ENCODE assay signal across 8 mouse cellular contexts in genomic region chr17:45680391-45680980, GRCm38 (mm10). TPM values are rescaled to one million over a fixed set of nuclear protein-coding genes. Genes with fewer than 3 reads are reported as not detected.
A peak's percentile ranks its signal among the peaks of the same experiment; 100 is the strongest.
DNase-seq lines count a peak whose midpoint lies in the region; ATAC-seq and TF ChIP-seq lines count a peak whose summit lies in the region.

No protein-coding gene starts in this region.

- peaks cover 74% of the 10 kb centered on the region for H3K4me1 ChIP-seq in E14TG2a.4 (replicated peaks; ENCODE audit: low read depth, low read length)
- H3K4me1 ChIP-seq in hindbrain, embryonic 15.5 days (replicated peaks) = peaks cover 31% of the 10 kb centered on the region
- peaks cover 10% of the 10 kb centered on the region; the same call in 1 of the 2 replicates for H3K4me1 ChIP-seq in stomach, embryonic 14.5 days (ENCODE audit: control insufficient read depth, insufficient read depth, low read length)

- no peak for TF ChIP-seq CTCF in E14TG2a.4 (conservative IDR thresholded peaks at IDR 0.05; ENCODE audit: low read length)

- peak overlapping the region; percentile 65 for H3K27ac ChIP-seq in hindbrain, embryonic 15.5 days (replicated peaks)
- H3K27ac ChIP-seq in stomach, embryonic 14.5 days (ENCODE audit: low read length) = peak overlapping the region; percentile 23; the same call in 1 of the 2 replicates

- peak overlapping the region; percentile 66 for H3K4me3 ChIP-seq in E14TG2a.4 (replicated peaks; ENCODE audit: low read length)
- peak overlapping the region; percentile 11; the same call in 1 of the 2 replicates for H3K4me3 ChIP-seq in hindbrain, embryonic 15.5 days
- no peak overlapping the region for H3K4me3 ChIP-seq in stomach, embryonic 14.5 days (ENCODE audit: low read depth, low read length)

- H3K9me3 ChIP-seq in E14TG2a.4 (ENCODE audit: low read length) = no peaks in the 10 kb centered on the region
- H3K9me3 ChIP-seq in hindbrain, embryonic 15.5 days = no peaks in the 10 kb centered on the region
- no peaks in the 10 kb centered on the region for H3K9me3 ChIP-seq in stomach, embryonic 14.5 days (ENCODE audit: control insufficient read depth, low read depth, low read length)

- peaks cover 41% of the 10 kb centered on the region for H3K36me3 ChIP-seq in E14TG2a.4 (ENCODE audit: insufficient read depth, low read length)
- peaks cover 31% of the 10 kb centered on the region for H3K36me3 ChIP-seq in hindbrain, embryonic 15.5 days
- peaks cover 10% of the 10 kb centered on the region; the same call in 1 of the 2 replicates for H3K36me3 ChIP-seq in stomach, embryonic 14.5 days (ENCODE audit: control insufficient read depth, insufficient read depth, low read length)

- DNase-seq in cerebellum, adult 11-12 months = peak; percentile 69
- peak; percentile 34 for DNase-seq in forelimb bud, embryonic 11.5 days (ENCODE audit: low read depth, low spot score)
- peak; percentile 48 to 52 for DNase-seq in layer of hippocampus, postnatal 25 days (ENCODE audit: extremely low spot score in 1 of 2, low spot score in 1 of 2)
- DNase-seq in lung, postnatal 36 days = peak; percentile 74
- no peak for DNase-seq in spleen, postnatal 36 days (ENCODE audit: low spot score in 2 of 2)

- H3K4me2 ChIP-seq in hindbrain, embryonic 15.5 days = peak overlapping the region; percentile 44
- H3K4me2 ChIP-seq in stomach, embryonic 14.5 days (replicated peaks; ENCODE audit: low read depth, low read length) = no peak overlapping the region

- WGBS in hindbrain, embryonic 15.5 days = 40% methylated on average over 8 of the region's 8 CpGs
- 44% methylated on average over 8 of the region's 8 CpGs for WGBS in stomach, embryonic 14.5 days

- peak; percentile 76 for ATAC-seq in hindbrain, embryonic 15.5 days (ENCODE audit: low FRiP score, low read depth)
- ATAC-seq in stomach, embryonic 14.5 days (ENCODE audit: insufficient number of reproducible peaks, insufficient read depth, low FRiP score, low read depth) = peak; percentile 57; the same call in 1 of the 2 replicates

- H3K9ac ChIP-seq in hindbrain, embryonic 15.5 days = peak overlapping the region; percentile 37; the same call in 1 of the 2 replicates
- peak overlapping the region; percentile 10; the same call in 1 of the 2 replicates for H3K9ac ChIP-seq in stomach, embryonic 14.5 days (replicated peaks; ENCODE audit: low read depth, low read length)

- H3K27me3 ChIP-seq in E14TG2a.4 (ENCODE audit: insufficient read depth, low read length) = peaks cover 9% of the 10 kb centered on the region
- no peaks in the 10 kb centered on the region for H3K27me3 ChIP-seq in hindbrain, embryonic 15.5 days
- H3K27me3 ChIP-seq in stomach, embryonic 14.5 days (ENCODE audit: control insufficient read depth, insufficient read depth, low read length) = no peaks in the 10 kb centered on the region

RNA-seq across cellular contexts. Expression of gene Mrpl14, which starts 5.6 kb away (rescaled TPM):
- 120 and 129 TPM in 2 replicates for polyA plus RNA-seq in hindbrain, embryonic 15.5 days (2015; fragmentation: Nextera tagmentation; extraction: Ambion mirVana)
- total RNA-seq in layer of hippocampus, postnatal 25 days (2021) = 10 to 100 TPM; 40.0 to 40.9 TPM
- 155 and 171 TPM in 2 replicates for polyA plus RNA-seq in stomach, embryonic 14.5 days (2014; fragmentation: Nextera tagmentation; extraction: Ambion mirVana)

RNA-seq across cellular contexts. Expression of gene Tmem63b, which starts 6.2 kb away (rescaled TPM):
- polyA plus RNA-seq in hindbrain, embryonic 15.5 days (2015; fragmentation: Nextera tagmentation; extraction: Ambion mirVana) = 149 and 155 TPM in 2 replicates
- 100 to 1,000 TPM; 176 to 191 TPM for total RNA-seq in layer of hippocampus, postnatal 25 days (2021)
- polyA plus RNA-seq in stomach, embryonic 14.5 days (2014; fragmentation: Nextera tagmentation; extraction: Ambion mirVana) = 30.8 and 33.7 TPM in 2 replicates

RNA-seq across cellular contexts. Expression of gene Capn11, which starts 21.4 kb away (rescaled TPM):
- polyA plus RNA-seq in hindbrain, embryonic 15.5 days (2015; fragmentation: Nextera tagmentation; extraction: Ambion mirVana) = 0.58 and 1.00 TPM in 2 replicates
- under 1 TPM; 0.19 to 0.20 TPM for total RNA-seq in layer of hippocampus, postnatal 25 days (2021)
- polyA plus RNA-seq in stomach, embryonic 14.5 days (2014; fragmentation: Nextera tagmentation; extraction: Ambion mirVana) = not detected in 2 replicates

RNA-seq across cellular contexts. Expression of gene 1600014C23Rik, which starts 53.2 kb away (rescaled TPM):
- polyA plus RNA-seq in hindbrain, embryonic 15.5 days (2015; fragmentation: Nextera tagmentation; extraction: Ambion mirVana) = 0.43 TPM in 1 of 2 replicates, not detected in the other
- total RNA-seq in layer of hippocampus, postnatal 25 days (2021) = under 1 TPM in 1 of 2 experiments, not detected in 1; 0.59 TPM
- polyA plus RNA-seq in stomach, embryonic 14.5 days (2014; fragmentation: Nextera tagmentation; extraction: Ambion mirVana) = 0.72 TPM in 1 of 2 replicates, not detected in the other

Comparison
In these comparisons a context has a peak if more than half of its experiments do, and no peak if none do; other contexts are left out.
1. DNase-seq: peak in cerebellum, adult 11-12 months (single experiment), forelimb bud, embryonic 11.5 days (single experiment), layer of hippocampus, postnatal 25 days (2 of 2) and lung, postnatal 36 days (single experiment); none in spleen, postnatal 36 days (0 of 2).